Mouse (Mus musculus): ENCODE results near the gene Slc45a1.

The Slc45a1 gene

DNA sequence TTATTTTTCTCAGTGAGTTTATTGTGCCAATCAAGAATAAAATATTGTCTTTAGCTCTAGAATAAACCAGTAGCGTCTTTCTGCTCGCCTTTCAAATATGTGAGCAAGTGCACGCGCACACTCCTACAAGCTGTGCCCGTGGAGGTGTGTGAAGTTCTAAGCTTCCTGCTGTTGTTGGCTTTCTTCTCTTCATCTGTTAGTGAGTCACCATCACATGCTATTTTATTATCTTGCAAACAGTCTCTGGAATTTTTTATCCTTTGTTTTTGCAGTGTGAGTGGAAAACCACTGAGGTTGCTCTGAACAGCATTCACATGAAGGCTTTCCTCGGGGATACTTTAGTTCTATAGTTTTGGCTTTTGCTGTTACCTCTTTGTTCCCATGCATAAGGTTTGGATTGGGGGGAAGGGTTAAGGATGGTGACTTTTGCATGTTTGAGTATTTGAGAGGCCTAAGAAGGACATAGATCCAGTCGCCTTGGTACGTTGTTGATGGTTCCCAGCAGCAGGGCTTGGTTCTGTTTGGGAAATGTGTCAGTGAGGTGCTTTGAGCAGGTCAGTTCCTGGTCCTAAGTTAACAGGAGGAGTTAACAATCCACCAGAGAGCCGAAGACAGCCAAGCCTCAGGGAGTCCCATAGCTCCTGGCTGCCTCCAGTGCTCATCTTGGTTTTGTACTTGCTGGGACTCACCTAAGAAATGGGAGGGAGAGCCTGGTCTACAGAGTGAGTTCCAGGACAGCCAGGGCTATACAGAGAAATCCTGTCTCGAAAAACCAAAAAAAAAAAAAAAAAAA is 69.8 kb downstream of the Slc45a1 start:
- no peak for DNase-seq (ENCODE audit: low spot score)
